Mouse (Mus musculus) heart, embryonic 16.5 days (tissue): Measurements from ENCODE around the gene Gm28961. TPM values are rescaled to one million over a fixed set of nuclear protein-coding genes. Genes with fewer than 3 reads are reported as not detected.
"Not testable (repeated sequence)": the region's sequence is repeated elsewhere in the genome, so short reads cannot be mapped to it uniquely, and the experiment has no call there.

ENCODE experiments used
- ATAC-seq: fragments of 200-750 bp; cut with Nextera tagmentation; replicated peaks from 2 replicates; pipeline ENCODE4 v1.8.0; 2017; ENCODE audit warnings: moderate number of reproducible peaks; ENCODE audit not compliant: insufficient read depth, low FRiP score; ENCODE audit errors: extremely low read depth
- H3K27ac ChIP-seq: fragments of 300-500 bp; sonication (generic); 2 replicates; pipeline ENCODE4 v1.5.1; 2014; ENCODE audit warnings: mild to moderate bottlenecking, low read length, control low read depth, moderate library complexity
- H3K27me3 ChIP-seq: fragments of 300-500 bp; sonication (generic); 2 replicates; pipeline ENCODE4 v1.6.1; 2014; ENCODE audit warnings: low read length, mixed read lengths; ENCODE audit not compliant: control insufficient read depth, insufficient read depth
- H3K36me3 ChIP-seq: fragments of 300-500 bp; sonication (generic); 2 replicates; pipeline ENCODE4 v1.6.1; 2014; ENCODE audit not compliant: control insufficient read depth, insufficient read depth
- H3K4me1 ChIP-seq: fragments of 300-500 bp; sonication (generic); 2 replicates; pipeline ENCODE4 v1.6.1; 2014; ENCODE audit warnings: low read length, mixed read lengths; ENCODE audit not compliant: control insufficient read depth, insufficient read depth
- H3K4me2 ChIP-seq: fragments of 300-500 bp; sonication (generic); 2 replicates; pipeline ENCODE4 v1.6.1; 2014; ENCODE audit warnings: low read depth, mild to moderate bottlenecking, control low read depth, low read length
- H3K4me3 ChIP-seq: fragments of 300-500 bp; sonication (generic); 2 replicates; pipeline ENCODE4 v1.5.1; 2014; ENCODE audit warnings: mild to moderate bottlenecking, control low read depth, low read length
- H3K9ac ChIP-seq: fragments of 300-500 bp; sonication (generic); 2 replicates; pipeline ENCODE4 v1.6.1; 2014; ENCODE audit warnings: low read length, control low read depth
- H3K9me3 ChIP-seq: fragments of 300-500 bp; sonication (generic); replicated peaks from 2 replicates; pipeline ENCODE4 v1.6.1; 2016; ENCODE audit warnings: low read length; ENCODE audit not compliant: control insufficient read depth
- WGBS: fragments of 180-500 bp; shearing (Covaris S2); extraction: QIAGEN DNeasy Blood & Tissue Kit; methylation state at CpG from one replicate; pipeline ENCODE4 v1.1.7; 2014; 5-methylcytosine and 5-hydroxymethylcytosine counted together
- polyA plus RNA-seq: library from polyadenylated mRNA; unstranded; fragments of >200 nt; fragmentation: Nextera tagmentation; extraction: Ambion mirVana; gene quantifications from 2 replicates; pipeline ENCODE4 v1.2.1, GENCODE M21; 2015

Gene Gm28961
- not detected in 2 replicates for polyA plus RNA-seq

GRCm38 (mm10) chrY:57705397-57705796, at the start of gene Gm28961:
Gm28961 (plus strand) TSS chrY:57705697.
- not testable (repeated sequence) for H3K9me3 ChIP-seq, H3K4me2 ChIP-seq, H3K27ac ChIP-seq, H3K4me3 ChIP-seq, H3K4me1 ChIP-seq, H3K9ac ChIP-seq, ATAC-seq, H3K27me3 ChIP-seq, H3K36me3 ChIP-seq
- WGBS, result no CpG with 5 or more reads among the region's 6 CpGs

Other genes starting within 250 kb of the Gm28961 start
- gene Gm21943, start 172.0 kb upstream of the Gm28961 start, polyA plus RNA-seq, result not detected in 2 replicates